Mouse (Mus musculus) MEL (cell line): Measurements from ENCODE around the gene Mrpl33. TPM values are rescaled to one million over a fixed set of nuclear protein-coding genes. Genes with fewer than 3 reads are reported as not detected.

Experiments
- DNase-seq: peaks from one replicate; pipeline ENCODE4 v3.0.0; 2011; ENCODE audit warnings: low read depth, low spot score
- H3K27ac ChIP-seq: 2 replicates; pipeline ENCODE4 v1.5.1; 2012; ENCODE audit warnings: low read depth, mild to moderate bottlenecking, control low read depth, low read length, moderate library complexity; ENCODE audit not compliant: control insufficient read depth
- H3K27me3 ChIP-seq, 2 experiments: fragments of 150-350 bp in 1 of 2; sonication (generic) in 1 of 2; 2 replicates each; pipeline ENCODE4 v1.6.1; 2012; ENCODE audit warnings: low read length in 2 of 2, mild to moderate bottlenecking in 2 of 2, improper control_type of control experiment in 1 of 2, moderate library complexity in 1 of 2; ENCODE audit not compliant: insufficient read depth in 2 of 2, control insufficient read depth in 1 of 2
- H3K36me3 ChIP-seq, 2 experiments: 2 replicates each; pipeline ENCODE4 v1.6.1; 2012 to 2014; ENCODE audit warnings: low read length in 2 of 2, improper control_type of control experiment in 1 of 2, inconsistent platforms in 1 of 2, mild to moderate bottlenecking in 1 of 2; ENCODE audit not compliant: insufficient read depth in 2 of 2, control insufficient read depth in 1 of 2
- H3K4me1 ChIP-seq, 2 experiments: fragments of 150-350 bp in 1 of 2; sonication (generic) in 1 of 2; 2 replicates each; pipeline ENCODE4 v1.6.1; 2012; ENCODE audit warnings: low read length in 2 of 2, improper control_type of control experiment in 1 of 2, mild to moderate bottlenecking in 1 of 2; ENCODE audit not compliant: insufficient read depth in 2 of 2, control insufficient read depth in 1 of 2
- H3K4me3 ChIP-seq, 2 experiments: fragments of 150-350 bp in 1 of 2; sonication (generic) in 1 of 2; 2 replicates each; pipeline ENCODE4 v1.5.1; 2012; ENCODE audit warnings: low read depth in 2 of 2, low read length in 2 of 2, mild to moderate bottlenecking in 2 of 2, moderate library complexity in 2 of 2, control low read depth in 1 of 2, improper control_type of control experiment in 1 of 2; ENCODE audit not compliant: control insufficient read depth in 1 of 2, insufficient read depth in 1 of 2
- H3K79me2 ChIP-seq: 2 replicates; pipeline ENCODE4 v1.6.1; 2012; ENCODE audit warnings: mild to moderate bottlenecking, low read length, moderate library complexity; ENCODE audit not compliant: control insufficient read depth, poor library complexity, insufficient read depth
- H3K9ac ChIP-seq: 2 replicates; pipeline ENCODE4 v1.6.1; 2012; ENCODE audit warnings: low read depth, mild to moderate bottlenecking, control low read depth, low read length, moderate library complexity; ENCODE audit not compliant: control insufficient read depth, poor library complexity, severe bottlenecking
- H3K9me3 ChIP-seq: fragments of 150-350 bp; sonication (generic); replicated peaks from 2 replicates; pipeline ENCODE4 v1.6.1; 2012; ENCODE audit warnings: mild to moderate bottlenecking, low read length, improper control_type of control experiment, moderate library complexity; ENCODE audit not compliant: insufficient read depth
- BHLHE40 ChIP-seq: IDR thresholded peaks from 2 replicates; pipeline ENCODE4 v1.6.1; 2012; ENCODE audit warnings: low read depth, mild to moderate bottlenecking, inconsistent platforms, low read length, improper control_type of control experiment, borderline replicate concordance
- CHD2 ChIP-seq: IDR thresholded peaks from 2 replicates; pipeline ENCODE4 v1.6.1; 2011; ENCODE audit warnings: low read length, improper control_type of control experiment
- ELF1 ChIP-seq: IDR thresholded peaks from 2 replicates; pipeline ENCODE4 v1.6.1; 2014; ENCODE audit warnings: low read depth, mild to moderate bottlenecking, inconsistent platforms, low read length, improper control_type of control experiment, moderate library complexity
- EP300 ChIP-seq, 2 experiments: IDR thresholded peaks; 2 replicates each; pipeline ENCODE4 v1.6.1; 2011; ENCODE audit warnings: improper control_type of control experiment in 2 of 2, low read length in 2 of 2, low read depth in 1 of 2, mild to moderate bottlenecking in 1 of 2
- HCFC1 ChIP-seq: IDR thresholded peaks from 2 replicates; pipeline ENCODE4 v1.6.1; 2012; ENCODE audit warnings: low read depth, mild to moderate bottlenecking, inconsistent platforms, low read length, improper control_type of control experiment, moderate library complexity
- JUND ChIP-seq: IDR thresholded peaks from 2 replicates; pipeline ENCODE4 v1.6.1; 2011; ENCODE audit warnings: low read depth, mild to moderate bottlenecking, improper control_type of control experiment, low read length
- MAFK ChIP-seq: IDR thresholded peaks from 2 replicates; pipeline ENCODE4 v1.6.1; 2011; ENCODE audit warnings: low read depth, mild to moderate bottlenecking, low read length, improper control_type of control experiment, borderline replicate concordance
- MAZ ChIP-seq: IDR thresholded peaks from 2 replicates; pipeline ENCODE4 v1.6.1; 2012; ENCODE audit warnings: low read depth, mild to moderate bottlenecking, inconsistent platforms, low read length, improper control_type of control experiment
- MEF2A ChIP-seq: IDR thresholded peaks from 2 replicates; pipeline ENCODE4 v1.6.1; 2014; ENCODE audit warnings: low read depth, mild to moderate bottlenecking, inconsistent platforms, low read length, improper control_type of control experiment; ENCODE audit not compliant: poor library complexity, insufficient replicate concordance, severe bottlenecking; ENCODE audit errors: extremely low read depth
- MYC ChIP-seq: IDR thresholded peaks from 2 replicates; pipeline ENCODE4 v1.6.1; 2011; ENCODE audit warnings: low read depth, mild to moderate bottlenecking, low read length, improper control_type of control experiment, moderate library complexity
- POLR2AphosphoS2 ChIP-seq: IDR thresholded peaks from 2 replicates; pipeline ENCODE4 v1.6.1; 2011; ENCODE audit warnings: low read length, improper control_type of control experiment
- TAL1 ChIP-seq: IDR thresholded peaks from 2 replicates; pipeline ENCODE4 v1.6.1; 2012; ENCODE audit warnings: mild to moderate bottlenecking, inconsistent platforms, low read length, moderate library complexity, mixed read lengths
- TBP ChIP-seq: IDR thresholded peaks from 2 replicates; pipeline ENCODE4 v1.8.0; 2011; ENCODE audit warnings: low read depth, low read length, improper control_type of control experiment
- TCF12 ChIP-seq: IDR thresholded peaks from 2 replicates; pipeline ENCODE4 v1.6.1; 2014; ENCODE audit warnings: low read depth, mild to moderate bottlenecking, inconsistent platforms, low read length, improper control_type of control experiment, moderate library complexity
- USF1 ChIP-seq: IDR thresholded peaks from 2 replicates; pipeline ENCODE4 v1.6.1; 2014; ENCODE audit warnings: low read depth, mild to moderate bottlenecking, inconsistent platforms, low read length, improper control_type of control experiment, moderate library complexity
- ZKSCAN1 ChIP-seq: IDR thresholded peaks from 2 replicates; pipeline ENCODE4 v1.6.1; 2012; ENCODE audit warnings: low read depth, mild to moderate bottlenecking, inconsistent platforms, low read length, improper control_type of control experiment, moderate library complexity
- polyA plus RNA-seq, 2 experiments: library from polyadenylated mRNA; stranded (reverse) in 1 of 2; unstranded in 1 of 2; fragments of >175 nt in 1 of 2; fragments of >200 nt in 1 of 2; gene quantifications; 2 replicates each; pipeline versions ENCODE4 v1.2.1 to v1.2.4; 2012; ENCODE audit warnings: low replicate concordance in 2 of 2, low read depth in 1 of 2; ENCODE audit not compliant: insufficient read length in 2 of 2, insufficient read depth in 1 of 2, missing spikeins in 1 of 2
- total RNA-seq: library from RNA; depleted of rRNA; stranded (reverse); fragments of 300-350 nt; gene quantifications from 2 replicates; pipeline ENCODE4 v1.2.3, GENCODE M21; 2012

Gene Mrpl33
- total and polyA plus RNA-seq, 3 experiments, result 158 to 249 TPM; not detected in 1

- Histone ChIP-seq H3K4me3 (no peak overlapping the region), H3K4me1 (no peaks in the 10 kb centered on the region), H3K36me3 (no peaks in the 10 kb centered on the region), H3K79me2 (no peaks in the 10 kb centered on the region), H3K27me3 (no peaks in the 10 kb centered on the region), H3K9ac (no peak overlapping the region), H3K27ac (no peak overlapping the region), H3K9me3 (no peaks in the 10 kb centered on the region)
- no peak for DNase-seq
- TF ChIP-seq POLR2AphosphoS2 (no peak), USF1 (no peak), MEF2A (no peak), CHD2 (no peak), MYC (no peak), ELF1 (no peak), TBP (no peak), ZKSCAN1 (no peak), TCF12 (no peak), TAL1 (no peak), EP300 (IDR thresholded peaks at IDR 0.05; ENCODE audit: low read depth in 1 of 2, low read length in 2 of 2) (no peak), HCFC1 (no peak), BHLHE40 (no peak)
Observed at GRCm38 (mm10) chr5:31666176-31666575, 69.4 kb downstream of the Mrpl33 start.

DNA sequence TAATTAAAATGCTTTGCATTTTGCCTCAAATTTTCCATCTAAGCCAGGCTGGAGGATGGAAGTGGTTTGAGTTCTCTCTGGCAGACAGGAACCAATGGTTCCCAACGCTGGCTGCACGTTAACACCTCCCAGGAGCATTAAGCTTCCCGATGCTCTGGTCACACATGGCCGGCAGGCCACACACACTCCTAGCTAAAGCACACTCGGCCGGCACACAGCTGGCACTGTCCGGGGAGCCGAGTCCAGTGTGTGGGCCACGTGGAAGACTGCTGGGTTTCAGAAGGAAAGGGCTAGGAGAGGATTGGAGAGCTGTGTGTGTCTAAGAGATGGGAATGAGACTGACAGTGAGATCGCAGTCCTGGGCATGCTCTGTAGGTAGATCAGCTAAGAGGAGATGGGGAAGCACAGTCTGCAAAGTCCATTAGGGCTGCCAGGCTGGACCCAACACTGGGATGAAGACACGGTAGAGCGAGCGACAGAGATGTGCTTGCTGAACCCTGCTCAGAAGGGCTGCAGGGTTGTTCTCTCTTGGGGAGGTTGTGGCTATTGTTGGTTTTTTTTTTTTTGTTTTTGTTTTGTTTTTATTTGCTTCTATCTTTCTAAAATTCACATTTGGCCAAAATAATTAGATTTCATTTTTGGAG is 71.7 kb downstream of the Mrpl33 start:
- no peaks in the 10 kb centered on the region for H3K4me1 ChIP-seq
- H3K36me3 ChIP-seq, result no peaks in the 10 kb centered on the region
- no peaks in the 10 kb centered on the region for H3K27me3 ChIP-seq
- H3K9ac ChIP-seq, result no peak overlapping the region
- no peak for DNase-seq
- H3K4me3 ChIP-seq, result no peak overlapping the region
- H3K9me3 ChIP-seq, result no peaks in the 10 kb centered on the region
- H3K79me2 ChIP-seq, result no peaks in the 10 kb centered on the region
- no peak overlapping the region for H3K27ac ChIP-seq
- no peak for TF ChIP-seq JUND
- TF ChIP-seq HCFC1, result no peak
- TF ChIP-seq BHLHE40, result no peak
- no peak for TF ChIP-seq MAFK
- TF ChIP-seq MAZ, result no peak
